Mouse (Mus musculus): ENCODE measurements around the gene Snx8. TPM values are rescaled to one million over a fixed set of nuclear protein-coding genes. Genes with fewer than 3 reads are reported as not detected.
A peak's percentile ranks its signal among the peaks of the same experiment; 100 is the strongest.

Gene Snx8
- total RNA-seq (2018; cell fraction: chromatin; rRNA removed): 100 to 1,000 TPM; 134 to 541 (median 284) TPM
- 100 to 1,000 TPM in 21 of 26 experiments, 10 to 100 TPM in 5; 75.9 to 180 (median 115) TPM for total RNA-seq (2018; cell fraction: cytosol; rRNA removed)
- 100 to 1,000 TPM in 25 of 26 experiments, 10 to 100 TPM in 1; 96.7 to 394 (median 191) TPM for total RNA-seq (2018; cell fraction: nucleus; rRNA removed)
- polyA plus RNA-seq (2018): 71.9 to 180 TPM (median 142 TPM) in 3 replicates

GRCm38 (mm10) chr5:140388588-140389576 lies at the start of gene Snx8:
Gene Snx8 (minus strand): TSS chr5:140389262.
- H3K27ac ChIP-seq: peak within 1 kb of the TSS; percentile 96
- peaks cover 51% of the 10 kb centered on the region for H3K79me2 ChIP-seq (ENCODE audit: inconsistent target)
- 1% methylated on average over 61 of the region's 63 CpGs for WGBS (ENCODE audit: missing documents)
- H3K36me3 ChIP-seq (ENCODE audit: inconsistent target): no peaks in the 10 kb centered on the region
- peak within 1 kb of the TSS; percentile 96 for H3K4me3 ChIP-seq (ENCODE audit: inconsistent target)

- 98% methylated on average over 12 of the region's 17 CpGs for WGBS (ENCODE audit: missing documents)
- H3K36me3 ChIP-seq (ENCODE audit: inconsistent target): peaks cover 55% of the 10 kb centered on the region
These were observed 36.1 kb upstream of the Snx8 start for GRCm38 (mm10) chr5:140425016-140425783.

GRCm38 (mm10) chr5:140420616-140421015 lies 31.6 kb upstream of the Snx8 start:
- Histone ChIP-seq H3K4me3 (ENCODE audit: inconsistent target) (peak overlapping the region; percentile 92), H3K79me2 (ENCODE audit: inconsistent target) (peaks cover 62% of the 10 kb centered on the region), H3K36me3 (ENCODE audit: inconsistent target) (peaks cover 9% of the 10 kb centered on the region; the same call in 1 of the 2 replicates), H3K27ac (no peak overlapping the region)
- 61% methylated on average over 4 of the region's 4 CpGs for WGBS (ENCODE audit: missing documents)

More at GRCm38 (mm10) chr5:140425016-140425783, 36.1 kb upstream of the Snx8 start:
- H3K79me2 ChIP-seq (ENCODE audit: inconsistent target): peaks cover 94% of the 10 kb centered on the region
- no peak overlapping the region for H3K27ac ChIP-seq
- no peak overlapping the region for H3K4me3 ChIP-seq (ENCODE audit: inconsistent target)

- H3K79me2 ChIP-seq (ENCODE audit: inconsistent target): peaks cover 51% of the 10 kb centered on the region
- WGBS (ENCODE audit: missing documents): under 1% methylated on average over 55 of the region's 62 CpGs
- H3K36me3 ChIP-seq (ENCODE audit: inconsistent target): no peaks in the 10 kb centered on the region
- H3K4me3 ChIP-seq (ENCODE audit: inconsistent target): peak overlapping the region; percentile 92
- H3K27ac ChIP-seq: peak overlapping the region; percentile 54
These were observed 30.5 kb upstream of the Snx8 start for GRCm38 (mm10) chr5:140419442-140420080.

- WGBS (ENCODE audit: missing documents): under 1% methylated on average over 65 of the region's 65 CpGs
- no peaks in the 10 kb centered on the region for H3K36me3 ChIP-seq (ENCODE audit: inconsistent target)
- H3K27ac ChIP-seq: peak within 1 kb of the TSS; percentile 98
- H3K4me3 ChIP-seq (ENCODE audit: inconsistent target): peak within 1 kb of the TSS; percentile 92
- H3K79me2 ChIP-seq (ENCODE audit: inconsistent target): peaks cover 43% of the 10 kb centered on the region
These were observed 29.7 kb upstream of the Snx8 start, which contains the start of gene Eif3b for GRCm38 (mm10) chr5:140418489-140419441. Gene Eif3b (plus strand): TSS chr5:140419328.

GRCm38 (mm10) chr5:140418106-140418488 lies 29.0 kb upstream of the Snx8 start:
- H3K36me3 ChIP-seq (ENCODE audit: inconsistent target): no peaks in the 10 kb centered on the region
- peaks cover 37% of the 10 kb centered on the region for H3K79me2 ChIP-seq (ENCODE audit: inconsistent target)
- H3K27ac ChIP-seq: peak overlapping the region; percentile 98
- peak overlapping the region; percentile 59 for H3K4me3 ChIP-seq (ENCODE audit: inconsistent target)
- under 1% methylated on average over 12 of the region's 12 CpGs for WGBS (ENCODE audit: missing documents)

- H3K27ac ChIP-seq: peak overlapping the region; percentile 92
- 75% methylated on average over 4 of the region's 4 CpGs for WGBS (ENCODE audit: missing documents)
- peaks cover 2% of the 10 kb centered on the region for H3K79me2 ChIP-seq (ENCODE audit: inconsistent target)
- no peak overlapping the region for H3K4me3 ChIP-seq (ENCODE audit: inconsistent target)
- H3K36me3 ChIP-seq (ENCODE audit: inconsistent target): no peaks in the 10 kb centered on the region
These were observed 25.6 kb upstream of the Snx8 start for GRCm38 (mm10) chr5:140414647-140415046.

GRCm38 (mm10) chr5:140411339-140411738 lies 22.3 kb upstream of the Snx8 start:
- Histone ChIP-seq H3K4me3 (ENCODE audit: inconsistent target) (no peak overlapping the region), H3K79me2 (ENCODE audit: inconsistent target) (no peaks in the 10 kb centered on the region), H3K27ac (no peak overlapping the region), H3K36me3 (ENCODE audit: inconsistent target) (no peaks in the 10 kb centered on the region)
- 45% methylated on average over 8 of the region's 8 CpGs for WGBS (ENCODE audit: missing documents)

GRCm38 (mm10) chr5:140408801-140409200 lies 19.7 kb upstream of the Snx8 start:
- Histone ChIP-seq H3K4me3 (ENCODE audit: inconsistent target) (no peak overlapping the region), H3K27ac (no peak overlapping the region), H3K79me2 (ENCODE audit: inconsistent target) (no peaks in the 10 kb centered on the region), H3K36me3 (ENCODE audit: inconsistent target) (no peaks in the 10 kb centered on the region)

- Histone ChIP-seq H3K4me3 (ENCODE audit: inconsistent target) (no peak overlapping the region), H3K27ac (0 out of 2 replicates have a peak overlapping the region, but pooled peaks have one; percentile 7)
- WGBS (ENCODE audit: missing documents): 40% methylated on average over 6 of the region's 6 CpGs
These were observed 17.6 kb upstream of the Snx8 start for GRCm38 (mm10) chr5:140406666-140407065.

GRCm38 (mm10) chr5:140405126-140405525 lies 16.1 kb upstream of the Snx8 start:
- H3K79me2 ChIP-seq (ENCODE audit: inconsistent target): no peaks in the 10 kb centered on the region
- H3K4me3 ChIP-seq (ENCODE audit: inconsistent target): no peak overlapping the region
- WGBS (ENCODE audit: missing documents): 91% methylated on average over 6 of the region's 6 CpGs
- no peak overlapping the region for H3K27ac ChIP-seq
- no peaks in the 10 kb centered on the region for H3K36me3 ChIP-seq (ENCODE audit: inconsistent target)

More at GRCm38 (mm10) chr5:140406666-140407065, 17.6 kb upstream of the Snx8 start:
- Histone ChIP-seq H3K79me2 (ENCODE audit: inconsistent target) (no peaks in the 10 kb centered on the region), H3K36me3 (ENCODE audit: inconsistent target) (no peaks in the 10 kb centered on the region)

- Histone ChIP-seq H3K79me2 (ENCODE audit: inconsistent target) (no peaks in the 10 kb centered on the region), H3K4me3 (ENCODE audit: inconsistent target) (no peak overlapping the region)
- 68% methylated on average over 4 of the region's 4 CpGs for WGBS (ENCODE audit: missing documents)
These were observed 13.7 kb upstream of the Snx8 start for GRCm38 (mm10) chr5:140402640-140403270.

More at GRCm38 (mm10) chr5:140402640-140403270, 13.7 kb upstream of the Snx8 start:
- Histone ChIP-seq H3K36me3 (ENCODE audit: inconsistent target) (no peaks in the 10 kb centered on the region), H3K27ac (no peak overlapping the region)
